Mouse (Mus musculus) forebrain, embryonic 12.5 days (tissue): ENCODE results near the gene Slc13a5. TPM values are rescaled to one million over a fixed set of nuclear protein-coding genes. Genes with fewer than 3 reads are reported as not detected.
A peak's percentile ranks its signal among the peaks of the same experiment; 100 is the strongest.

Source experiments
- ATAC-seq: fragments of 200-750 bp; cut with Nextera tagmentation; 2 replicates; pipeline ENCODE4 v1.8.0; 2017; ENCODE audit warnings: moderate TSS enrichment; ENCODE audit not compliant: low FRiP score
- H3K27ac ChIP-seq: fragments of 300-500 bp; sonication (generic); 2 replicates; pipeline ENCODE4 v1.5.1; 2016; ENCODE audit warnings: mild to moderate bottlenecking
- H3K27me3 ChIP-seq: fragments of 300-500 bp; sonication (generic); 2 replicates; pipeline ENCODE4 v1.6.1; 2016; ENCODE audit warnings: mild to moderate bottlenecking
- H3K36me3 ChIP-seq: fragments of 300-500 bp; sonication (generic); replicated peaks from 2 replicates; pipeline ENCODE4 v1.6.1; 2016; ENCODE audit warnings: mild to moderate bottlenecking
- H3K4me1 ChIP-seq: fragments of 300-500 bp; sonication (generic); 2 replicates; pipeline ENCODE4 v1.6.1; 2016
- H3K4me2 ChIP-seq: fragments of 300-500 bp; sonication (generic); 2 replicates; pipeline ENCODE4 v1.6.1; 2016; ENCODE audit warnings: mild to moderate bottlenecking, moderate library complexity
- H3K4me3 ChIP-seq: fragments of 300-500 bp; sonication (generic); replicated peaks from 2 replicates; pipeline ENCODE4 v1.5.1; 2016; ENCODE audit warnings: mild to moderate bottlenecking
- H3K9ac ChIP-seq: fragments of 300-500 bp; sonication (generic); 2 replicates; pipeline ENCODE4 v1.6.1; 2016; ENCODE audit warnings: mild to moderate bottlenecking
- H3K9me3 ChIP-seq: fragments of 300-500 bp; sonication (generic); 2 replicates; pipeline ENCODE4 v1.6.1; 2016
- WGBS: fragments of 180-500 bp; shearing (Covaris S2); methylation state at CpG from one replicate; pipeline ENCODE4 v1.1.7; 2016; 5-methylcytosine and 5-hydroxymethylcytosine counted together
- polyA plus RNA-seq: library from polyadenylated mRNA; unstranded; fragments of >200 nt; fragmentation: Nextera tagmentation; extraction: Ambion mirVana; gene quantifications from 2 replicates; pipeline ENCODE4 v1.2.1, GENCODE M21; 2016

The Slc13a5 gene
- polyA plus RNA-seq, 1 experiment from 2014 or later: not detected

DNA sequence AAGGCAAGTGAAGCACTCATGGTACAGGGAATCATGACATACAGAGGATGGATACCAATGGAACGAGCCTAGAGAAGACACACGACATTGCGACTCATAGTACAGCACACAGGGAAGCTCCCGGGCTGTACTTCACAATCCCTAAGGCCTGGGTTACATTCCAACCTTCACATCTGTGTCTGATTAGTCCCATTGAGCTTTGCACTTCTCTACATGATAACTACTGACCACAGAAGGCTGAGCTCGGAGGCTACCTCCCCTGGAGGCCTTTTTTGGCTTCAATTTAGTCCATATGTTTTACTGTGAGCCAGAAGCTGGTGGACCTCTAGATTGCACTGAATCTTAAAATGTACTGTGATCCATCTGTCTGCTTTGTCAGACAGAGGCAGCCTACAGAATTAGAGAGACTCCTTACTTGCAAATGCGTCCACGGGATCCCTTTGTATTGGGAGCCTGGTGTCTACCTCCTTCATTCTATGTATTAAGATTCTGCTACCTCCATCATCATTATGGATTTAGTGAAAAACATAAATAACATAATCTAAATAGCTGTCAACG lies 21.7 kb downstream of the Slc13a5 start:
- H3K27me3 ChIP-seq: peaks cover 8% of the 10 kb centered on the region; the same call in 1 of the 2 replicates
- H3K4me2 ChIP-seq: no peak overlapping the region
- H3K27ac ChIP-seq: no peak overlapping the region
- no peak overlapping the region for H3K9ac ChIP-seq
- ATAC-seq: no peak
- H3K4me1 ChIP-seq: no peaks in the 10 kb centered on the region
- H3K36me3 ChIP-seq: no peaks in the 10 kb centered on the region
- 83% methylated on average over 8 of the region's 8 CpGs for WGBS
- H3K9me3 ChIP-seq: no peaks in the 10 kb centered on the region
- H3K4me3 ChIP-seq: no peak overlapping the region

DNA sequence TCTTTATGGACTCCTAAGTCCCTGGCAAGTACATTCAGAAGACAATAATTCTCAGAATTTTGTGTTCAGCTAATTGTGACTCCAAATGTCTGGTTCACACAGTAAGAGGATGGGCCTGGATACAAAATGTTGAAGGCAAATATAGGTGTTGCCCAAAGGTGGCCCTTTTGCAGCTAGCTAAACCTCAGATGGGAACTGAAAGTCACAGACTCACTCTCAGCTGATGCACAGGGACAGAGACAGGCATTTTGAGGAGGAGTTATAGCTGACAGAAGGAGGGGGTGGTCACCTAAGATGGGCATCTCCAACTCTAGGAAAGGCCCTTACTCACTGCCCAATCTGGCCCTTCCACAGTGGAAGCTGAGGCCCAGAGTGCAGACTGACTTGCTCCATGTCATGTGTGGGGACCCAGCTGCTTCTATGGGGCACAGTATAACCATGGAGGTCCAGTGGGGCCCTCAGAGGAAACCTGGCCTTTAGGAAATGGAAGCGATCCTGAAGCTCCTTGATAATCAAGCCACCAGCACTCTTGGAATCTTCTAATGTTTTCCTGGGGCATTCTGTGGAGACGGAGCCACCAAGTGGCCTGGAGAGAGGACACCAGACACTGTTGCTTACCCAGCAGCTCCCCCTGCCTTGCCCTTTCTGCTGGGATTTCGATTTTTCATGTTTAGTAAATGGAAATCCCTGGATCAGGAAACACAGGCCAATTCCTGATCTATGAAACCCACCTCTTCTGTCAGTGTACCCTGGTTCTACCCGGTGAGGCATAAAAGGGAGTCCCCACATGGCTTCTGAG lies 26.8 kb downstream of the Slc13a5 start:
- Histone ChIP-seq H3K36me3 (no peaks in the 10 kb centered on the region), H3K27me3 (no peaks in the 10 kb centered on the region), H3K4me1 (no peaks in the 10 kb centered on the region), H3K9me3 (no peaks in the 10 kb centered on the region), H3K27ac (no peak overlapping the region), H3K4me2 (no peak overlapping the region), H3K9ac (no peak overlapping the region), H3K4me3 (no peak overlapping the region)
- no peak for ATAC-seq
- WGBS: 81% methylated on average over 4 of the region's 4 CpGs

DNA sequence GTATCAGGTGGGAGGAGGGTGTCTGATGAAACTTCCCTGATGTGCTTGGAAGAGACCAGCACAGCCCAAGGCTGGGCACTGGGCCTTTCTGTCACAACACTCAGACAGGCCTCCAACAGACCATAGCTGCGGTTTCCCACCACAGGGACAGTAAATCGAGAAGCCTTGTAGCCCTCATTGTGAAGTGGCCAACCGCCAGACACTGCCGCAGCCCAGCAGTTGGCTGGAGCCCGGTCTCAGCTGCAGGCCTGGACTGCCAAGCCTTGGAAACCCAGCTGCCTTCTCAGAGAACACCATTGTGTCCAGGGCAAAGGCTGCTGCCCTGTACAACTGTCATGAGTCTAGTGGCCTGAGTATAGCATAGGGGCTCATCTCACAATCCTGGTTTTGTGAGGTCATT lies 33.0 kb downstream of the Slc13a5 start:
- H3K4me1 ChIP-seq: no peaks in the 10 kb centered on the region
- no peak overlapping the region for H3K4me3 ChIP-seq
- H3K36me3 ChIP-seq: no peaks in the 10 kb centered on the region
- no peaks in the 10 kb centered on the region for H3K27me3 ChIP-seq
- H3K9me3 ChIP-seq: no peaks in the 10 kb centered on the region
- H3K27ac ChIP-seq: no peak overlapping the region
- no peak overlapping the region for H3K9ac ChIP-seq
- WGBS: 74% methylated on average over 5 of the region's 5 CpGs
- H3K4me2 ChIP-seq: no peak overlapping the region
- no peak for ATAC-seq

DNA sequence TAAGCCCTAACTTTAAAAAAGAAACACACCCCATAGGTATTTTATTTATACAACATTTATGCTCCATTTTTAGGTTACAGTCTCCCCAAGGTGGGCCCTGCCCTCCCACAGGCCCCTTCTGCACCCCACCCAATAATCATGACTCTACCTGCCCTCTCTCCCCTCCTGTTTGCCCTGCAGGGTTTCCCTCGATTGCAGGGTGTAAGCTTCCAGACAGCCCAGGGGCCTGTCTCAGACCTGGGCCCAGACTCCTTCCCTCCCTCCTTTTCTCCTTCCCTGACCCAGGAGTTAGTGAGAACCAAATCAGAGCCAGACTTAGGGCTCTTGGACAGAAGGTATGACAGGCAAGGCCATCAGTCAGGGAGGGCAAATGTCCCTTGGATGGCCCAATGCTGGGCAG lies 34.0 kb downstream of the Slc13a5 start:
- H3K27me3 ChIP-seq: peaks cover 6% of the 10 kb centered on the region; the same call in 1 of the 2 replicates
- 62% methylated on average over 1 of the region's 1 CpGs for WGBS
- no peak overlapping the region for H3K27ac ChIP-seq
- H3K9me3 ChIP-seq: no peaks in the 10 kb centered on the region
- no peak overlapping the region for H3K9ac ChIP-seq
- H3K36me3 ChIP-seq: no peaks in the 10 kb centered on the region
- ATAC-seq: no peak
- H3K4me2 ChIP-seq: no peak overlapping the region
- no peaks in the 10 kb centered on the region for H3K4me1 ChIP-seq
- H3K4me3 ChIP-seq: no peak overlapping the region

DNA sequence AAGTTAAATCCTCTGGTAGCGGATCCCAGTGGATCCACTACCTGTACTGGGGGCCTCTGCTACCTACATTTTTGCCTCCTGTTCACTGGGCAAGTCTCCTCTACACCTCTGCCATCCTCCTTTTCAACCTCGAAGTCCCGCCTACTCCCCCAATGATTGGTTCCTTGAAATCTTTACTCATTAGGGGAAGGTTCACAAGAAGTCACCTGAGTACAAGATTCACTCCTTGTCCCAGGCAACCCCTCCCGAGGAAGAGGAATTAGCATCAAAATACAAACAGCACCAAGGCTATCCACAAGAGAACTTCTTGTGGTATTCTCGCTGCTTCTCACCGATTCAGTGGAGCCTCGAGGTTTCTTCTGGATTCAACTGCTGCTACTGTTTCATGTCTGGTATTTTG lies 35.0 kb downstream of the Slc13a5 start:
- Histone ChIP-seq H3K4me3 (no peak overlapping the region), H3K9ac (no peak overlapping the region), H3K4me1 (no peaks in the 10 kb centered on the region), H3K4me2 (no peak overlapping the region), H3K27ac (no peak overlapping the region), H3K27me3 (peaks cover 6% of the 10 kb centered on the region; the same call in 1 of the 2 replicates), H3K36me3 (no peaks in the 10 kb centered on the region), H3K9me3 (no peaks in the 10 kb centered on the region)
- 85% methylated on average over 7 of the region's 7 CpGs for WGBS
- ATAC-seq: no peak

DNA sequence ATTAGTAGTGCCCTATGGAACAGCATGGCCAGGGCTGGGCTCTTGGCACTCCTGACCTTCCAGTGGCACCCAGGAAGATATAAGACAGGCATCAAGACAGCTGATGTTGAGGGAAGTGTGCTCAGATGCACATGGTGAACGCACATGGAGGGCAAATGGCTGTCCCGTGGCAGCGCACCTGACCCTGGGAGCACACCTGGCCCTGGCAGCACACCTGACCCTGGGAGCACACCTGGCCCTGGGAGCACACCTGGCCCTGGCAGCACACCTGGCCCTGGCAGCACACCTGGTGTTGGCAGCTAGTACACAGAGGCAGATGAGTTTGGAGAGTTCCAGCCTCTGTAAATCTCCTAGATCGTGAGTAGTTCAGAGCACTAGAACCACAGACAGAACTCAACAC lies 38.5 kb downstream of the Slc13a5 start:
- H3K36me3 ChIP-seq: no peaks in the 10 kb centered on the region
- peaks cover 6% of the 10 kb centered on the region; the same call in 1 of the 2 replicates for H3K27me3 ChIP-seq
- no peaks in the 10 kb centered on the region for H3K9me3 ChIP-seq
- H3K4me3 ChIP-seq: no peak overlapping the region
- 95% methylated on average over 4 of the region's 4 CpGs for WGBS
- H3K4me2 ChIP-seq: no peak overlapping the region
- no peak overlapping the region for H3K27ac ChIP-seq
- H3K4me1 ChIP-seq: peaks cover 12% of the 10 kb centered on the region
- no peak for ATAC-seq
- no peak overlapping the region for H3K9ac ChIP-seq

DNA sequence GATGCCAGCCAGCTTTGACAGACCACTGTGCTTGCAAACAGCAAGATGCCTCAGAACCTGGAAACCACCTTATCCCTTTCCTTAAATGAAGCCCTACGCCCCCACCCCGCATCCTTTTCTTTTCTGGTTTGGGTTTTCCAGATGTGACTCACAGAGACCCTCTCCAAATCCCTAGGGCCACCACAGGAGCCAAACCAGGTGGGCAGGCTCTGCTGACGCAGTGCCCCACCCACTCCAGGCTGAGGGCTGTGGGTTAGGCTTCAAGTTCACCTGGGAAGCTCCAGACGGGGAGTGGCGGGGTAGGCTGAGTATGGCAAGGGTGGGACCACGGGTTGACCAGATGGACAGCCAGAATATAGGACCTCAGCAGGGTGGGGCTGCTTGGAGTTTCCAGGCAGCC lies 40.1 kb downstream of the Slc13a5 start:
- no peak overlapping the region for H3K4me3 ChIP-seq
- H3K27ac ChIP-seq: no peak overlapping the region
- H3K9me3 ChIP-seq: no peaks in the 10 kb centered on the region
- H3K4me1 ChIP-seq: peaks cover 12% of the 10 kb centered on the region
- no peak overlapping the region for H3K9ac ChIP-seq
- H3K4me2 ChIP-seq: no peak overlapping the region
- 89% methylated on average over 6 of the region's 6 CpGs for WGBS
- H3K36me3 ChIP-seq: no peaks in the 10 kb centered on the region
- H3K27me3 ChIP-seq: peaks cover 6% of the 10 kb centered on the region; the same call in 1 of the 2 replicates
- ATAC-seq: no peak

DNA sequence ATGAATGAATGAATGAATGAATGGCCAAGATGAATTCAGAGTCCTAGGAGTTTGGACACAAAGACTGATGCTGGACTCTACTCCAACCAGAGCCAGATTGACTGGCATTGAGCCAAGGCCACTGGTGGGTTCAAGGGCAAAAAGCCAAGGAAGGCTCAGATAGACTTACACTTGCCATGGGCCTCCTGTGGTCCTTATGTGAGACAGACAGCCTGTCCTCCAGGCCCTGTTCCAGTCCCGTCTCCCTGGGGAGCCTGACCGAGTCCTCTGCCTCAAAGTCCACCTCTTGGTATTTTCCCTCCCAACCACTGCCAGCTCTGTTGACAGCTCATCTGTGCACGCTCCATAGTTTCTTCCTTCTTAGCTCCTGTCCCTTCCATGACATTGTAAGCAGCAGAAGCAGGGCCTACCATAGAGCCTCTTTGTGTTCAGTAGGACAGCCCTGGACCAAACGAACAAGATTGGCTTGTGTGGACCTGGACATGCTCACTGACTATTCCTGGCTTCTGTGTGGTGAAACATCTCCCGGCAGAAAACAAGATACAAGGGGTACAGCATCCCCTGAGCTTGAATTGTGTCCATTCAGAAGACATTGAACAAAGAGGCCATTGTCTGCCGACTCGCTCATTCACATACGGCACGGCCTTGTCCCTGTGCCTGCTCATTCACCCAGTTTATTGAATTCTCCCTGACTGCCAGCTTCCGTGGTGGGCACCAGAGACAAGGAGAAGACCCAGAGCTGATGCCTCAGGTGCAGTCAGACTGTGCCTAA lies 40.8 kb downstream of the Slc13a5 start:
- no peak overlapping the region for H3K9ac ChIP-seq
- no peak overlapping the region for H3K27ac ChIP-seq
- H3K27me3 ChIP-seq: peaks cover 6% of the 10 kb centered on the region; the same call in 1 of the 2 replicates
- ATAC-seq: no peak
- peaks cover 12% of the 10 kb centered on the region for H3K4me1 ChIP-seq
- no peak overlapping the region for H3K4me3 ChIP-seq
- H3K4me2 ChIP-seq: no peak overlapping the region
- H3K36me3 ChIP-seq: no peaks in the 10 kb centered on the region
- H3K9me3 ChIP-seq: no peaks in the 10 kb centered on the region
- WGBS: 46% methylated on average over 10 of the region's 10 CpGs

DNA sequence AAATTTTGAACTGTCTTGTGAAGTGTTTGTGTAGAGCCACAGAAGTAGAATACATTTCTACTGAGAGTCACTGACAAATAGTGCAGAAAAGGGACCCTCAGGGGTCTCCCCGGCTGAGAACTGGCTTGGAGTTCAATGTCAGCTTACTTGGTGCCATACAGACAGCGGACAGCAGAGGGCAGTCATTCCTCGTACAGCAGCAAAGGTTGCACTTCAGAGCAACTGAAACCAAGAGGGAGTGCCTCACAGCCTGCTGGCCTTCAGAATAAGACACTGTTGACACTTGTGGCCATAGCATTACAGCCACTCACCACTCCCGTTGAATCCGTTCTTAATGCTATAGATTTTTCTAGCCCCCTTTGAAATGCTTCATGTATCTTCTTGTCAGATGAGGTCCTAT lies 42.2 kb downstream of the Slc13a5 start:
- Histone ChIP-seq H3K4me2 (no peak overlapping the region), H3K27ac (no peak overlapping the region), H3K4me3 (no peak overlapping the region), H3K4me1 (peaks cover 12% of the 10 kb centered on the region), H3K27me3 (peaks cover 6% of the 10 kb centered on the region; the same call in 1 of the 2 replicates), H3K9ac (no peak overlapping the region), H3K9me3 (no peaks in the 10 kb centered on the region), H3K36me3 (no peaks in the 10 kb centered on the region)
- ATAC-seq: peak; percentile 33; the same call in 1 of the 2 replicates
- WGBS: 32% methylated on average over 5 of the region's 5 CpGs

DNA sequence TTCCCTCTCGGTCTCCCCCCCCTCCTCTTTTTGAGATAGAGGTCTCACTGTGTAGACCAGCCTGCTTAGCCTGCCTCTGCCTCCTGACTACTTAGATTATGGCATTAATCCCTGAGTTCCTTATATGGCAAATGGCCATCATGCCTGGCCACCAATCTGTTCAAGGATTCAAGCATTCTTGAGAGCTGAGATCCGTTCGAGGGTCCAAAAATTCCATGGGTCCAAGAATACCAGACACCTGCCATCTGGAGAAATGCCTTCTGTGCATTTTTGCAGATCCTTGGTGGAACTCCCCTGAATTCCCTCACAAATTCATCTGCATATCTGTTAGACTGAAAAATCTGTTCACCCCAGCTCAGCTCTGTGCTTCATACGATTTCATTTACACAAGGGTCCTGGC lies 43.6 kb downstream of the Slc13a5 start:
- Histone ChIP-seq H3K27ac (no peak overlapping the region), H3K27me3 (peaks cover 3% of the 10 kb centered on the region; the same call in 1 of the 2 replicates), H3K4me1 (peaks cover 12% of the 10 kb centered on the region), H3K9me3 (no peaks in the 10 kb centered on the region), H3K4me2 (no peak overlapping the region), H3K36me3 (no peaks in the 10 kb centered on the region), H3K9ac (no peak overlapping the region), H3K4me3 (no peak overlapping the region)
- ATAC-seq: no peak
- WGBS: 81% methylated on average over 4 of the region's 4 CpGs

DNA sequence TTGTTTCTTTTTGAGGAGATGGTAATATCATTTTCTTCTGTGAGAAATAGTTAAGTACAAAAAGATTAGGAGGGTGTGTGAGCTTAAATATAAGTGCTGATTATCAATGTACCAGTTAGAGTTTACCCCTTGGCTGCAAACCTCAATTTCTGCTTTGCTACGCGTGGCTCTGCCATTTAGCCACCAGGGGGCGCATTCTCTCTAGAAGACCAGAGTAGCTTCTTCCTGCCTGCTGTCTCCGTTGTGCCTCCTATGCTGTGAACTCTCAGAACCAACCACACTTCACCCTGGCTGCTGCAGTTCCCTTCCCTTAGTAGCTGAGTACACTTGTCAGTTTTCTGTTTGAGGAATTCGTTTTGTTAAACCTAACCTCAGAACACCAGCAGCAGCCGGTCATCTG lies 45.7 kb downstream of the Slc13a5 start:
- ATAC-seq: no peak
- Histone ChIP-seq H3K9ac (no peak overlapping the region), H3K27ac (no peak overlapping the region), H3K4me3 (no peak overlapping the region), H3K36me3 (no peaks in the 10 kb centered on the region), H3K4me2 (no peak overlapping the region), H3K27me3 (no peaks in the 10 kb centered on the region), H3K9me3 (no peaks in the 10 kb centered on the region), H3K4me1 (peaks cover 14% of the 10 kb centered on the region)
- 15% methylated on average over 6 of the region's 6 CpGs for WGBS

DNA sequence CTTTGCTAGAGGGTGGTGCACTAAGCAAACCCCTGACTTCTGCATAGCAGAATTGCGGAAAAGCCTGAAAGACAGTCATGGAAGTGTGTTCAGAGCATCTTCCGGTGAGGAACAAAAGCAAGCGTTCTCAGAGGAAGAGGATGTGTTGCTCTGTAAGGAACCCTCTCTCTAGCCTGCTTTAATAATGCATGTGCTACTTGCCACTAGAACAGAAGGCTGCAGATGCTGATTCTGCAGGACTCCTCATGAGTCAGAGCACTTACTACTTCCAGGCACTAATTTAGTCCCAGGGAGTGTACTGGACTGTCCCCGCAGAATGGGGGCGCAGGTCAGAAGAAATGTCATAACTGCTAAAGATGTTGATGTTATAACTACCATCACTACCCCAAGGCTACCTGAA lies 49.9 kb downstream of the Slc13a5 start:
- 86% methylated on average over 5 of the region's 5 CpGs for WGBS
- ATAC-seq: no peak
- H3K4me2 ChIP-seq: 0 out of 2 replicates have a peak overlapping the region, but pooled peaks have one; percentile 4
- H3K36me3 ChIP-seq: peaks cover 6% of the 10 kb centered on the region; the same call in 1 of the 2 replicates
- H3K27ac ChIP-seq: no peak overlapping the region
- H3K4me3 ChIP-seq: no peak overlapping the region
- no peaks in the 10 kb centered on the region for H3K9me3 ChIP-seq
- H3K4me1 ChIP-seq: peaks cover 22% of the 10 kb centered on the region
- H3K27me3 ChIP-seq: no peaks in the 10 kb centered on the region
- H3K9ac ChIP-seq: no peak overlapping the region
